Mouse (Mus musculus): ENCODE measurements at regions not wholly inside any gene's neighbourhood (a gene's known extent, or its start where the extent isn't known, plus 50 kb on each side); places are given as distances from the start of the nearest gene placed in this dataset.

DNA sequence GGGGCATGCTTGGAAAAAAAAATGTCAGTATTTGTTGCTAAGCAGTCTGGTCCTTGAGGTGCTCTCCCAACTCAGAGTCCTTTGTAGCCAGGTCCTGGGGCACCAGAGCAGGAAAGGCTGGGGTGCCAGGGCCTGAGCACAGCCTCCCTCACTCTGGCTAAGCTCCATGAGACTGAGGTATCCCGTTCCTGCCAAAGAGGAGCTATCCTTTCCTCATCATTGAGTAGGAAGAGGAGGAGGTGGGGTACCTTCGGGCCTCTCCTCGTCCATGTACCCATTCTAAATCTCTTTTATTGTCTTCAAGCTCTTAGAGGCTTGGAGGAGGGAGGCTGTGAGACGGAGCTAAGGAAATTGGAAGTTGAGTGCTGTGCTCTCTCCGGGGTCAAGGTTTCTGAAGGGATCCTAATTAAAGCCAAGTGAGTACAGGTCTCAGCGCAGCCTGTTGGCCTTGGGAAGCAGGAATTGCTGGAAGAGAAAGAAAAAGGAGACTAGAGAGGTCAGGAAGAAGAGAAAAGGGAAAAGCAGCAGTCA is 435.6 kb upstream of the Zmiz1 start:
- TF ChIP-seq POLR2A (IDR thresholded peaks at IDR 0.05; ENCODE audit: low read depth, low read length) (no peak), CTCF (IDR thresholded peaks at IDR 0.05; ENCODE audit: extremely low read depth, insufficient read length, insufficient replicate concordance, low read depth, low read length) (no peak)

Measured in small intestine, adult 2 months (tissue).